Mouse (Mus musculus) forebrain, embryonic 15.5 days (tissue): ENCODE measurements around the gene Sema3b. TPM values are rescaled to one million over a fixed set of nuclear protein-coding genes. Genes with fewer than 3 reads are reported as not detected.
"Not testable (repeated sequence)": the region's sequence is repeated elsewhere in the genome, so short reads cannot be mapped to it uniquely, and the experiment has no call there.

Experiments
- ATAC-seq: fragments of 200-750 bp; cut with Nextera tagmentation; replicated peaks from 2 replicates; pipeline ENCODE4 v1.8.0; 2017; ENCODE audit warnings: mild to moderate bottlenecking, moderate TSS enrichment, moderate library complexity
- H3K27ac ChIP-seq: fragments of 300-500 bp; sonication (generic); replicated peaks from 2 replicates; pipeline ENCODE4 v1.5.1; 2015; ENCODE audit warnings: mild to moderate bottlenecking, inconsistent platforms
- H3K27me3 ChIP-seq: fragments of 300-500 bp; sonication (generic); 2 replicates; pipeline ENCODE4 v1.6.1; 2015; ENCODE audit warnings: inconsistent platforms
- H3K36me3 ChIP-seq: fragments of 300-500 bp; sonication (generic); 2 replicates; pipeline ENCODE4 v1.6.1; 2015; ENCODE audit warnings: mild to moderate bottlenecking, inconsistent platforms
- H3K4me1 ChIP-seq: fragments of 300-500 bp; sonication (generic); 2 replicates; pipeline ENCODE4 v1.6.1; 2015; ENCODE audit warnings: inconsistent platforms
- H3K4me2 ChIP-seq: fragments of 300-500 bp; sonication (generic); replicated peaks from 2 replicates; pipeline ENCODE4 v1.6.1; 2015; ENCODE audit warnings: mild to moderate bottlenecking, inconsistent platforms
- H3K4me3 ChIP-seq: fragments of 300-500 bp; sonication (generic); 2 replicates; pipeline ENCODE4 v1.5.1; 2015; ENCODE audit warnings: mild to moderate bottlenecking, inconsistent platforms
- H3K9ac ChIP-seq: fragments of 300-500 bp; sonication (generic); replicated peaks from 2 replicates; pipeline ENCODE4 v1.6.1; 2015; ENCODE audit warnings: mild to moderate bottlenecking, inconsistent platforms
- H3K9me3 ChIP-seq: fragments of 300-500 bp; sonication (generic); 2 replicates; pipeline ENCODE4 v1.6.1; 2016; ENCODE audit warnings: inconsistent platforms
- WGBS: fragments of 180-500 bp; shearing (Covaris S2); methylation state at CpG from one replicate; pipeline ENCODE4 v1.1.7; 2015; ENCODE audit warnings: mixed read lengths; 5-methylcytosine and 5-hydroxymethylcytosine counted together
- polyA plus RNA-seq: library from polyadenylated mRNA; unstranded; fragments of >200 nt; fragmentation: Nextera tagmentation; extraction: Ambion mirVana; gene quantifications from 2 replicates; pipeline ENCODE4 v1.2.1, GENCODE M21; 2015

Gene Sema3b
- polyA plus RNA-seq, 1 experiment from 2014 or later = 2.8 TPM

GRCm38 (mm10) chr9:107582509-107583062 is 26.4 kb downstream of the Sema3b start:
- no peak for ATAC-seq
- Histone ChIP-seq H3K4me1 (peaks cover 36% of the 10 kb centered on the region), H3K4me2 (no peak overlapping the region), H3K36me3 (no peaks in the 10 kb centered on the region), H3K27ac (no peak overlapping the region), H3K4me3 (no peak overlapping the region), H3K9me3 (no peaks in the 10 kb centered on the region), H3K27me3 (no peaks in the 10 kb centered on the region), H3K9ac (no peak overlapping the region)
- 90% methylated on average over 7 of the region's 7 CpGs for WGBS

GRCm38 (mm10) chr9:107581584-107581983 is 27.4 kb downstream of the Sema3b start:
- Histone ChIP-seq H3K36me3 (no peaks in the 10 kb centered on the region), H3K9me3 (no peaks in the 10 kb centered on the region), H3K9ac (peak overlapping the region; percentile 81; the same call in 1 of the 2 replicates), H3K27me3 (no peaks in the 10 kb centered on the region), H3K4me1 (peaks cover 39% of the 10 kb centered on the region), H3K4me3 (peak overlapping the region; percentile 71), H3K4me2 (peak overlapping the region; percentile 81), H3K27ac (peak overlapping the region; percentile 90; the same call in 1 of the 2 replicates)
- ATAC-seq = no peak
- 83% methylated on average over 4 of the region's 4 CpGs for WGBS

DNA sequence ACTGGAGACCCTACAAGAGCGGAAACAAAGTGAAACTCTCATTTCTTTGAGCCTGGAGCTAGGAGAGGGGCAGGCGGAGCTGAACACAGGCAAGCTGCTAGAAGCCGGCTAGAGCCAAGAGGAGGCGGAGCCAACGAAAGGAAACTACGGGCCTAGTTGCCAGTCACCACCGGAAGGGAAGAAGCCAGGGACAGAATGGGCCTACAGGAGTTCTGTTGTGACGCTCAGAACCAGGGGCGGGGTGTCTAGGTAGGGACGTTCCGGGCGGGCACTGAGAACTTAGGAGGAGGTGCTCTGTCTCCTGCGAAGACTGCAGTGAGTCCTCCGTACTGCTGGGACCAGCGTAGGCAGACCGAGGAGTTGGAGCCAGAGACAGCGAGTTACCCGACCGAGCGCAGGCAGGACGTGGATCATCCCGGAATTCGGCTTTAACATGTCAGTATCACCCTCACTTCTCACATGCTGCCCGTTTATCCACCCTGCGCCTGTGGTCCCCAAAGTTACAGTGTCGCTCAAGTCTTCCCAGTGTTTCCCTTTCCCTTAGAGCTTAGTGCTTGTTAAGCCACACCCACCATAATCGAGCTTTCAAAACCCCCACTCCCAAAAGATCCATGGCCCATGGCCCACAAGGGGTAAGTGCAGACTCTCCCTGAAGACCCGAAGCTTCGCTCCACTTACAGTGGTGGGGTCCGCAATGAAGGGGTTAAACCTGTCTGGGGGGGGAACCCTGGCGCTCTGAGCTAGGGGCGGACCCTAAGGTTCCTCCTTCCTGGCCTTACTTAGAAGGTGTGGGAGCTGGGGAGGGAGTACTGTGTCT is 28.3 kb downstream of the Sema3b start, which contains the start of gene Hyal3:
TSS of gene Hyal3 (plus strand) at position 318 of the 817 bp plus-strand sequence.
- peak; percentile 84 for ATAC-seq

GRCm38 (mm10) chr9:107579023-107579900 is 29.8 kb downstream of the Sema3b start:
- 90% methylated on average over 14 of the region's 14 CpGs for WGBS
- Histone ChIP-seq H3K36me3 (peaks cover 8% of the 10 kb centered on the region), H3K4me2 (peak overlapping the region; percentile 81; the same call in 1 of the 2 replicates), H3K27me3 (no peaks in the 10 kb centered on the region), H3K9ac (no peak overlapping the region), H3K4me1 (peaks cover 39% of the 10 kb centered on the region), H3K9me3 (no peaks in the 10 kb centered on the region), H3K27ac (peak overlapping the region; percentile 90), H3K4me3 (no peak overlapping the region)
- ATAC-seq = no peak

More for the DNA sequence above, 28.3 kb downstream of the Sema3b start, which contains the start of gene Hyal3:
- H3K4me1 ChIP-seq = peaks cover 39% of the 10 kb centered on the region
- peak within 1 kb of the TSS; percentile 81 for H3K9ac ChIP-seq
- peak within 1 kb of the TSS; percentile 71 for H3K4me3 ChIP-seq
- peak within 1 kb of the TSS; percentile 81 for H3K4me2 ChIP-seq
- H3K9me3 ChIP-seq = no peaks in the 10 kb centered on the region
- under 1% methylated on average over 32 of the region's 32 CpGs for WGBS
- H3K27ac ChIP-seq = peak within 1 kb of the TSS; percentile 90
- H3K36me3 ChIP-seq = no peaks in the 10 kb centered on the region
- no peaks in the 10 kb centered on the region for H3K27me3 ChIP-seq

GRCm38 (mm10) chr9:107578587-107578986 is 30.4 kb downstream of the Sema3b start, which contains the start of gene Naa80:
Gene Naa80, plus strand, starts transcription at chr9:107578887.
- H3K36me3 ChIP-seq = peaks cover 12% of the 10 kb centered on the region
- H3K4me2 ChIP-seq = peak within 1 kb of the TSS; percentile 81; the same call in 1 of the 2 replicates
- no peak for ATAC-seq
- H3K9me3 ChIP-seq = no peaks in the 10 kb centered on the region
- H3K4me3 ChIP-seq = no peak within 1 kb of the TSS
- peak within 1 kb of the TSS; percentile 90 for H3K27ac ChIP-seq
- no peak within 1 kb of the TSS for H3K9ac ChIP-seq
- H3K27me3 ChIP-seq = no peaks in the 10 kb centered on the region
- H3K4me1 ChIP-seq = peaks cover 39% of the 10 kb centered on the region
- WGBS = 86% methylated on average over 3 of the region's 3 CpGs

- no peak overlapping the region for H3K4me2 ChIP-seq
- H3K27ac ChIP-seq = no peak overlapping the region
- H3K36me3 ChIP-seq = peaks cover 18% of the 10 kb centered on the region
- no peak for ATAC-seq
- 93% methylated on average over 10 of the region's 10 CpGs for WGBS
- H3K27me3 ChIP-seq = no peaks in the 10 kb centered on the region
- no peaks in the 10 kb centered on the region for H3K9me3 ChIP-seq
- H3K4me3 ChIP-seq = no peak overlapping the region
- peaks cover 39% of the 10 kb centered on the region for H3K4me1 ChIP-seq
- no peak overlapping the region for H3K9ac ChIP-seq
Measured at GRCm38 (mm10) chr9:107577871-107578270, 31.2 kb downstream of the Sema3b start.

- WGBS = 28% methylated on average over 16 of the region's 16 CpGs
- H3K27me3 ChIP-seq = no peaks in the 10 kb centered on the region
- H3K9ac ChIP-seq = peak within 1 kb of the TSS; percentile 32; the same call in 1 of the 2 replicates
- peak within 1 kb of the TSS; percentile 28 for H3K4me2 ChIP-seq
- peak within 1 kb of the TSS; percentile 29 for H3K4me3 ChIP-seq
- peak within 1 kb of the TSS; percentile 66 for H3K27ac ChIP-seq
- peaks cover 40% of the 10 kb centered on the region for H3K4me1 ChIP-seq
- H3K36me3 ChIP-seq = peaks cover 31% of the 10 kb centered on the region
- peak; percentile 36 for ATAC-seq
- H3K9me3 ChIP-seq = no peaks in the 10 kb centered on the region
Measured at GRCm38 (mm10) chr9:107576357-107577107, 32.5 kb downstream of the Sema3b start, which contains the start of gene Hyal1. Gene Hyal1, plus strand, starts transcription at chr9:107576927.

DNA sequence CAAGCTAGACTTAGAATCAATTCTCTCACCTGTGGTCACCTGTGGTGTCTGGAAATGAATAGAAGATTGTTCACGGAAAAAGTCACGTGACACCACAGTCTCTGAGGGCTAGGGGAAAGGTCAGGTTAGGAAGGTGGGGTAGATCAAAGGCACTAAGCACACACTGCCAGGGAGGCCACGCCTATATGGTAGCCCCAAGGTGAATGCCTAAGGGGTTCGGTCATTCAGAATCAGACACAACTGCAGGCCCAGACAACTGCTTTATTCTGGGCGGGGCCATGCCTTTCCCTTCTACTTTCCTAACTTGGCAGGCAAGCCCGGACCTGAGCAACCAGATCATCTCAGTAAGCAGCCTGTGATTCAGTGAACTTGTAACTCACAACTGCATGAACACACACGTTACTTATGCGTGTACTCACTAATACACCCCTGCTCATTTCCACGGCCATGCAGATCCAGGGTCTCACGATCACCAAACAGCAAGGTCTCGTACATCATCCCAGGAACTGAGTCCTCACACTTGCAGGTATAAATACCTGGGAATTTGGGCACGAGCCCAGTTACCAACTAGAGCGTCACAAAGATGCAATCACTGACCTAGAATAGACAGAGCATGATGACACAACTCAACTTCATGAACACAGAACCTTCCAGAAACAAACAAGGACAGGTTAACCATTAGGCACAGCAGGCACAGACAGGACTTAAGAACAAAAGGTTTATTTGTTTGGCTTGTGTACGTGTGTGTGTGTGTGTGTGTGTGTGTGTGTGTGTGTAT is 33.3 kb downstream of the Sema3b start:
- ATAC-seq = no peak
- peaks cover 40% of the 10 kb centered on the region for H3K4me1 ChIP-seq
- no peak overlapping the region for H3K9ac ChIP-seq
- H3K27me3 ChIP-seq = no peaks in the 10 kb centered on the region
- peaks cover 38% of the 10 kb centered on the region for H3K36me3 ChIP-seq
- no peaks in the 10 kb centered on the region for H3K9me3 ChIP-seq
- H3K27ac ChIP-seq = peak overlapping the region; percentile 66
- H3K4me3 ChIP-seq = no peak overlapping the region
- no peak overlapping the region for H3K4me2 ChIP-seq
- 88% methylated on average over 14 of the region's 14 CpGs for WGBS

DNA sequence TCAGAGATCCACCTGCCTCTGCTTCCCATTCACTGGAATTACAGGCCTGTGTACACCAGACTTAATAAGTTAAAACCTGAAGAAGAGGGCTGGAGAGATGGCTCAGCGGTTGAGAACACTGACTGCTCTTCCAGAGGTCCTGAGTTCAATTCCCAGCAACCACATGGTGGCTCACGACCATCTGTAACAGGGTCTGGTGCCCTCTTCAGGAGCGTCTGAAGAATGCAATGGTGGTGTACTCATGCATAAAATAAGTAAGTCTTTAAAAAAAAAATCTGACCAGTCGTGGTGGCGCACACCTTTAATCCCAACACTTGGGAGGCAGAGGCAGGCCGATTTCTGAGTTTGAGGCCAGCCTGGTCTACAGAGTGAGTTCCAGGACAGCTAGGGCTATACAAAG is 35.3 kb downstream of the Sema3b start:
- H3K27me3 ChIP-seq, H3K9me3 ChIP-seq, H3K4me2 ChIP-seq, H3K27ac ChIP-seq, H3K4me3 ChIP-seq, H3K9ac ChIP-seq, ATAC-seq: not testable (repeated sequence)
- peaks cover 41% of the 10 kb centered on the region for H3K36me3 ChIP-seq
- 89% methylated on average over 6 of the region's 6 CpGs for WGBS
- H3K4me1 ChIP-seq = peaks cover 37% of the 10 kb centered on the region

GRCm38 (mm10) chr9:107572327-107572662 is 36.7 kb downstream of the Sema3b start:
- no peaks in the 10 kb centered on the region for H3K9me3 ChIP-seq
- no peak overlapping the region for H3K4me2 ChIP-seq
- H3K27me3 ChIP-seq = no peaks in the 10 kb centered on the region
- 96% methylated on average over 2 of the region's 2 CpGs for WGBS
- no peak for ATAC-seq
- H3K4me3 ChIP-seq = no peak overlapping the region
- H3K9ac ChIP-seq = no peak overlapping the region
- no peak overlapping the region for H3K27ac ChIP-seq
- H3K4me1 ChIP-seq = peaks cover 47% of the 10 kb centered on the region
- H3K36me3 ChIP-seq = peaks cover 41% of the 10 kb centered on the region
